Mouse (Mus musculus) retina, embryonic 14.5 days (tissue): ENCODE results near the gene Smarcd3.

Experiments
- DNase-seq: peaks from one replicate; pipeline ENCODE4 v3.0.0-alpha.2; 2015; ENCODE audit warnings: low spot score

The Smarcd3 gene

DNA sequence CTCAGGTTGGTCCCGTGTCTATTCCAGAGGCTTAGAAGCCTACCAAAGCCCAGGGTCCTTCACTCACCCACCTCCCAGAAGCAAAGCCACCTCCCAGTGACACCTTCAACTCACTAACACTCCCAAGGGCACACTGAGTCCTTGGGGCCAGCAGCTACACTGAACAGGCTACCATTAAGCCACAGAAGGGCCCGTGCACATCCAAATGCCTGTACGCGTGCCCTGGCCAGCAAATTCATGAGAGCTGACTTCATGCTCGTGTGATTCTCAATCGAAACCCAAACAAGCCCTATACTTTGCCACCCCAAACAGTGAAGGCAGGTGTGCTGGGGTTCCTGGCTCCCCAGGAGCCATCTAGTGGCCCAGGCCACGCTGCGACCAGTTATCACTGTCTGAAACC lies 3.6 kb downstream of the Smarcd3 start:
- no peak for DNase-seq

GRCm38 (mm10) chr5:24620116-24620515 lies 4.1 kb downstream of the Smarcd3 start:
- DNase-seq, result no peak

GRCm38 (mm10) chr5:24618921-24619320 lies 5.3 kb downstream of the Smarcd3 start:
- no peak for DNase-seq

DNA sequence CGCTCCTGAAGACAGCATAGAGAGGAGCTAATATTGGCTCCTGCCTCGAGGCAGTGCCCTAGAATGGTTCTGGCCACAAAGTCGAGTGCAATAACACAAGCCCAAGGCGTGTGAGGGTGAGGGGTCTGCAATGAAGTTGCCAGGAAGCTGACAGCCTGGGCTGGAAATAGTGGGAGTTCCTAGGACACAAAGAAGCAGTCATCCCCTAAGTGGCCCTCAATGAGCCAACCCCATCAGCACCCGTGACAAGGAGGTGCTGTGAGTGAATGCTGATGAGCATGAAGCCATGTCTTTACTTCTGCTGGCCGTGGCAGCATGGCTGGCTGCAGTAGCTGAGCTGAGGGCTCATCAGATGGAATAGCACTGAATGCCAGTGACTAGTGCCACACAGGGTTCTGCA lies 9.1 kb downstream of the Smarcd3 start:
- no peak for DNase-seq

DNA sequence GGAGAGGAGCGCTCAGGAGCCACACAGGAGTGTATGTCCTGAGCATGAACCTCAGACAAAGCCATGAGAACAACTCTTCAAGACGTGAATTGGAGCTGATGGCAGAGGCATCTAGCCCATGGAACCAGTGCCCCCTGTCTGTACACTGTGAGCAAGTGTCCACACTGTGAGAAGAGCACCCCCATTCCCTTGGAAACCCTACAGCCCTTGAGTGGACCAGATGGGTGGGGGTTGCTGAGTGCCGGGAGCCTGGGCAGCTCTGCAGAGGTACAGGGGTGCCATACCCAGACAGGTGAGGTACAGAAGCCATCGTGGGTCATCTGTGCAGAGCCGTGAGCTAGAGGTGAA lies 11.9 kb downstream of the Smarcd3 start:
- no peak for DNase-seq

DNA sequence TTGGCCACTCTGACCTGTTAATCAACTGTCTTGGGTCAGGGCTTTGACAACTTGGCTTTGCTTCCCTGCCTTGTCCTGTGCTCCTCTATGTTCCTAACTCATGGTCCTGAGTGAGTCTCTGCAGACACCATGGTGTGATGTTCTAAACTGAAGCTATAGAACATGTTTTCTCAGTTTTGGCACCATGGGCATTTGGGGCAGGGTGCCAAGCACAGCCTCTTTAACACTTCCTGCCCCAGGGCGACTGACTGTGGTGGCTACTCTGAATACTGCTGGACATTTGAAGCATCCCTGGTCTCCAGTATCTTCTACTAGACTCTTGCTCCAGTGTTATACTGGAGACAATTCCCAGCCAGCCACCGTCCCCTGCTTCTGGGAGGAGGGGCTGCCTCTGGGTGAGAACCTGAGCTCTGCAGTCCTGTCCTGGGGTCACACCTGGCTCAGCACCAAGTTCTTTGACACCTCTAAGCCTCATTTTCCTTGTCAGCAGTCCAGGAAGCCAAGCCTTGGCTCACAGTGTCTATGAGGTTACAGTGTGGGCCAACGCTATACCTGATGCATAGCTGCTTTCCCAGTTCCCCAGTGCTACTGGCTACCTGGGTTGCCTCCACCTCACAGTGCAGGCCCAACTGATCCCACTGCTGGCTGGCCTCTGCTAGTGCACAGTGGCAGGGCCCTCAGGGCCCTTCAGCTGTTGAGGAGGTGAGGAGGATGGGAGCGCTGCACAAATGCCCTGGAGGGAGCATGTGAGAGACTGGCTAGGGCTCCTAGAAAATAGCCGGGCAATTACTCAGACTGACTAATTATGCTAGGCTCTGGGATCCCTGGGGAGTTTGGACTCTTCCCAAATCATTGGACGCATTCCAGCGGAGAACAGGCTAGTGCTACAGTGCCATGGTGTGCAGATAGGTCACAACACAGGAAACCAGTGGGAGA lies 12.6 kb downstream of the Smarcd3 start:
- peak; percentile 39 for DNase-seq

DNA sequence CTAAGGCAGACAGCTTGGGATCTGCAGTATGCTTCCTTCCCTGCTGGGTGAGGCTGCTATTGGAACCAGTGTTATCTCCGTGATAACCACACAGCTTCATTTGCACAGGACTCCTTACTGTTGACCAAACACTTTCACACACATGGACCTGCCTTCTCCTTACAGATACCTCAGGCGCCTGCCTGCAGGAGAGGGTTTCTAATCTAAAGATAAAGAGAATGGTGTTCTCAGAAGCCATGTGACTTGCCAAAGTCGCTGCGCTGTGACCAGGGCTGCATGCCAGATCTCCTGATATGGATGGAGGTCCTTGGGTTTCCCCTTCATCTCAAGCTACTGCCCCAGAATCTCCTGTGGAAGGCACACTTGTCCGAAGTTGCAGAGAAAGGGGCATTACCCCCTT lies 14.8 kb downstream of the Smarcd3 start:
- DNase-seq, result no peak

- DNase-seq, result peak; percentile 38
Observed at GRCm38 (mm10) chr5:24605980-24606665, 18.1 kb downstream of the Smarcd3 start.

- DNase-seq, result peak; percentile 55
Observed at GRCm38 (mm10) chr5:24605321-24605979, 18.8 kb downstream of the Smarcd3 start.

- peak; percentile 91 for DNase-seq
Observed at GRCm38 (mm10) chr5:24604656-24605100, 19.5 kb downstream of the Smarcd3 start.

DNA sequence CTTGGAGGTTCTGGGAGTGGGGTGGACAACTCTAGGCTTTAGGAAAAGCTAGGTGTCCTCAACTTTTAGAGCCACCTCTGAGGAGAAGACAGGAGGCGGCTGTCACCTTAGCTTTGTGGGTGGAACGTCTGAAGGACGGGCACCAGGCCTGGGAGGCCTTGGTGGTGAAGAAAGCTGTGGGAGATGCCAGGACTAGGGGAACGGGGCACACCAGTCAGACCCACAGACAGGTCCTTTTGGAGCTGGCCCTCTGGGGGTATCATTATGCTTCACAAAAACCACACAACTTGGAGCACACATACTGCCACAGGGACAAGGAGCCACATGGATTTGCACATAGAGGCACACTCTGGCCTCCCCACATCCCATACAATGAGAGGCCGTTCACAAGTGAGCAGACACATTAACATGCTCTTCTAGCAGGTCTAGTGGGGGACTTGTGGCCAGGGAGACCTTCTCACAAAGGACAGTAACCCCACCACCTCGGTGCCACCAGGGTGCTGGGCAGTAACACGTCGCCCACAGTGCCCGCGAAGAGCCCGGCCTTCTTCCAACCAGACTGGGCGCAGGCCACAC lies 20.0 kb downstream of the Smarcd3 start:
- no peak for DNase-seq

- no peak for DNase-seq
Observed at GRCm38 (mm10) chr5:24603431-24604010, 20.7 kb downstream of the Smarcd3 start.

GRCm38 (mm10) chr5:24602751-24603343 lies 21.4 kb downstream of the Smarcd3 start:
- DNase-seq, result peak; percentile 82

GRCm38 (mm10) chr5:24601911-24602750 lies 22.1 kb downstream of the Smarcd3 start:
- DNase-seq, result peak; percentile 81

GRCm38 (mm10) chr5:24601071-24601835 lies 23.0 kb downstream of the Smarcd3 start:
- DNase-seq, result peak; percentile 33

- DNase-seq, result no peak
Observed at GRCm38 (mm10) chr5:24600236-24600635, 24.0 kb downstream of the Smarcd3 start.

DNA sequence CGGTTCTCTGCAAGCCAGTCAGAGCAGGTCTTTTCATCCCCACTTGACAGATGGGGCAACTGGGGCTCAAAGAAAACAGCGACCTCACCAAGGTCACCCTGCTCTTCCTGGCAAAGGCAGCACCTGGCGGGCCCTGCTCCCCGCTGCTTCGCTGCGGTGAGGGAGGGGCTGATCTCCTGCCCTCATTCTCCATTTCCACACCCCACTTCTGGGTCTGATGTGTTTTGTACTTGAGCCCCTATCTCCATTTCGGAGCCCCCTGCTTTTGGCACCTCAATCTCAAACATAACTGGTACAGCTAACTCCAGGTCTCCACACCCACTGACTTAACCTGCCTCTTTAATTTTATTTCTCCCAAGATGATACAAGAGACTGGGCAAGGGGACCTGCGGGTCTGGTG lies 25.1 kb downstream of the Smarcd3 start:
- DNase-seq, result no peak

DNA sequence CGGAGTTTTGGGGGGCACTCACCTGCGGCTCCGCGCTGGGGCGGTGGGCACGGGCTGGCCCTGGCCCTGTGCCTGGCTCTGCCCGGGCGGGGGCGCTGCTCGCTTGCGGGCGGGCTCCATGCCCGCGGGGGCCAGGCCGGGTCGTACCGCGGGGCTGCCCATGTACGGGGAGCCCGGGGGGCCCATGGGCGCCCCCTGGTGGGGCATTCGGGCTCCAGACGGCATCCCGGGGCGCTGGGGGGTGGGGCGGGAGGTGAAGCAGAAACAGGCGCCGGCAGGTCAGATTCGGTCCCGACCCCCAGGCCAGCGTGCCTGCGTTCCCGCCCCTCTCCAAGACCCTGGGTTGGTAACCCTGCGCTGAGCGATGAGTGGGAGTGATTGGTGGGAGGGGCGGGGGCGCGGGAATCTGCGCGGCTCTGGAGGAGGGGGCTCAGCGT lies 25.6 kb downstream of the Smarcd3 start:
- peak; percentile 70 for DNase-seq

DNA sequence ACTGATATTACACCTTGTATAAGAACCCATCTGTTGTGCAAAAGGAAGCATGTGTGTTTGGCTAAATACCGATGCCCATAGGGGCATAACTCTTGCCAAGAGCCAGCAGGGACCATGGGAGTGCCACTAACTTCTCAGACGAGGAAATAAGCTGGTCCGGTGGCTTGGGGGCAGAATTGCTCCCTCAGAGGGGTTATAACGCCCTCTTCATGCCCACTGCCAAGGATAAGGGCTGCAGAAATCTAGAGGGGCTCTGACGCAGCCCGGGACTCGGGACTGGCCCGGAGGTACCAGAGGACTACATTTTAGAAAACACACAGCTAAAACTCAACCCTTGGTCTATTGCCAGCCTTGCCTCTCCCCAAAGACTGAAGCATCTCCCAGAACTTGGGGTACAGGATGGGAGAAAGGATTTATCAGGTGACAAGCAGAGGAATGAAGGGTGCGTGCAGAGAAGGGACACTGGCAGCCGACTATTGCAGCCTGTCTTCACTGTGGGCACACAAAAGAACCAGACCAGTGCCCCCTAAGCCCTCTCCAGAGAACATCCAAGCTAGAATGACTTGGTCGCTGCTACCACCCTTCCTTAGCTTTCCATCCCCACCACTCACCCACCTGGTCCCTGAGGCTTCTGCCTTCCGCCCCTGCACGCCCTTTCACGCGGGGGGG lies 26.2 kb downstream of the Smarcd3 start:
- DNase-seq, result no peak
